Mouse (Mus musculus) E14TG2a.4 (cell line): ENCODE data around the gene Rhot2.

Source experiments
- CTCF ChIP-seq: conservative IDR thresholded peaks from 2 replicates; pipeline ENCODE4 v1.5.1; 2014; ENCODE audit warnings: low read length
- NANOG ChIP-seq: IDR thresholded peaks from 2 replicates; pipeline ENCODE4 v1.6.1; 2014; ENCODE audit warnings: borderline replicate concordance, low read length, mixed read lengths
- POU5F1 ChIP-seq: IDR thresholded peaks from 2 replicates; pipeline ENCODE4 v1.6.1; 2014; ENCODE audit warnings: low read length, borderline replicate concordance

GRCm38 (mm10) chr17:25880196-25880910, 35.7 kb upstream of the Rhot2 start, which contains the start of gene Wfikkn1:
- TF ChIP-seq CTCF (no peak), POU5F1 (no peak), NANOG (no peak)
